Mouse (Mus musculus) testis, adult 2 months (tissue): ENCODE measurements around the gene Olfr585. TPM values are rescaled to one million over a fixed set of nuclear protein-coding genes. Genes with fewer than 3 reads are reported as not detected.

Source experiments
- H3K27ac ChIP-seq: fragments of 200-500 bp; 2 replicates; pipeline ENCODE4 v1.5.1; 2012; ENCODE audit warnings: low read depth, low read length; ENCODE audit not compliant: control insufficient read depth, insufficient read depth
- H3K27me3 ChIP-seq: fragments of 200-500 bp; 2 replicates; pipeline ENCODE4 v1.6.1; 2012; ENCODE audit warnings: mild to moderate bottlenecking, low read length, moderate library complexity; ENCODE audit not compliant: control insufficient read depth, insufficient read depth
- H3K36me3 ChIP-seq: fragments of 200-500 bp; 2 replicates; pipeline ENCODE4 v1.6.1; 2012; ENCODE audit warnings: mild to moderate bottlenecking, low read length; ENCODE audit not compliant: control insufficient read depth, insufficient read depth
- H3K4me1 ChIP-seq: fragments of 200-500 bp; 2 replicates; pipeline ENCODE4 v1.6.1; 2012; ENCODE audit warnings: low read length; ENCODE audit not compliant: control insufficient read depth, insufficient read depth
- H3K4me3 ChIP-seq: fragments of 200-500 bp; 2 replicates; pipeline ENCODE4 v1.5.1; 2012; ENCODE audit warnings: low read depth, mild to moderate bottlenecking, low read length, moderate library complexity, mixed read lengths; ENCODE audit not compliant: control insufficient read depth
- CTCF ChIP-seq: fragments of 200-500 bp; IDR thresholded peaks from 2 replicates; pipeline ENCODE4 v1.5.1; 2012; ENCODE audit warnings: low read depth, mild to moderate bottlenecking, inconsistent platforms, low read length, moderate library complexity; ENCODE audit not compliant: control insufficient read depth, insufficient read depth, insufficient replicate concordance
- POLR2A ChIP-seq: fragments of 200-500 bp; IDR thresholded peaks from 2 replicates; pipeline ENCODE4 v1.6.1; 2012; ENCODE audit warnings: low read depth, mild to moderate bottlenecking, inconsistent platforms, low read length, moderate library complexity; ENCODE audit not compliant: control insufficient read depth
- polyA plus RNA-seq: library from polyadenylated mRNA; depleted of rRNA; stranded (reverse); fragments of >200 nt; gene quantifications from 2 replicates; pipeline ENCODE4 v1.2.3, GENCODE M21; 2012; rRNA removed

The Olfr585 gene
- not detected in 2 replicates for polyA plus RNA-seq

- no peak within 1 kb of the TSS for H3K27ac ChIP-seq
- TF ChIP-seq POLR2A: no peak
- H3K4me3 ChIP-seq: no peak within 1 kb of the TSS
- no peaks in the 10 kb centered on the region for H3K27me3 ChIP-seq
- H3K36me3 ChIP-seq: no peaks in the 10 kb centered on the region
- H3K4me1 ChIP-seq: no peaks in the 10 kb centered on the region
Observed at GRCm38 (mm10) chr7:103097420-103097819, at the start of gene Olfr585. Gene Olfr585, plus strand, starts transcription at chr7:103097720.

- H3K36me3 ChIP-seq: no peaks in the 10 kb centered on the region
- TF ChIP-seq POLR2A (no peak), CTCF (no peak)
Observed at GRCm38 (mm10) chr7:103051000-103051399, 46.5 kb upstream of the Olfr585 start, which contains the start of gene Olfr583. Gene Olfr583, plus strand, starts transcription at chr7:103051300.

GRCm38 (mm10) chr7:103081585-103081984, 15.9 kb upstream of the Olfr585 start, which contains the start of gene Olfr584:
Gene Olfr584, plus strand, starts transcription at chr7:103081885.
- no peaks in the 10 kb centered on the region for H3K4me1 ChIP-seq
- H3K4me3 ChIP-seq: no peak within 1 kb of the TSS
- no peak within 1 kb of the TSS for H3K27ac ChIP-seq
- H3K27me3 ChIP-seq: no peaks in the 10 kb centered on the region
- no peaks in the 10 kb centered on the region for H3K36me3 ChIP-seq
- TF ChIP-seq CTCF: no peak
- no peak for TF ChIP-seq POLR2A

More at GRCm38 (mm10) chr7:103051000-103051399, 46.5 kb upstream of the Olfr585 start, which contains the start of gene Olfr583:
- no peak within 1 kb of the TSS for H3K4me3 ChIP-seq
- no peak within 1 kb of the TSS for H3K27ac ChIP-seq
- H3K4me1 ChIP-seq: no peaks in the 10 kb centered on the region
- H3K27me3 ChIP-seq: no peaks in the 10 kb centered on the region

DNA sequence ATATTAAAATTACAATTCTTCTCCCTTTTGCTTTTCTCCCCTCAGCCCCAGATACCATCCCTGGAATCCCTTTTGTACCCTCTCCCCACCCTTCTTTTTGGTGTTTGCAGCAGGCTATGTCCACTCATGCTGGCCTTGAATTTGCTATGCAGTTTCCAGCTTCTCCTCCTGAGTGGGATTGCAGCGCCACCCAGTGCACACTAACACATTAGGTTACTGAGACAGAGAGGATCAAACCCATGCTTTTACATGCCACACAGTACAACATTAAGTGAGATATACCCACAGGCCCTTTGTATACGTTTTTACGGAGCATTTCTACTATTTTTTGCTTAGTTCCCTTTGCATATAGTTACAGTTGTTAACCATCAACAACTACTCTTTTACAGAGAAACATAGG, 21.9 kb downstream of the Olfr585 start:
- no peak for TF ChIP-seq CTCF
- TF ChIP-seq POLR2A: no peak
- H3K4me3 ChIP-seq: no peak overlapping the region
- no peaks in the 10 kb centered on the region for H3K36me3 ChIP-seq
- no peak overlapping the region for H3K27ac ChIP-seq
- H3K4me1 ChIP-seq: no peaks in the 10 kb centered on the region
- H3K27me3 ChIP-seq: no peaks in the 10 kb centered on the region

DNA sequence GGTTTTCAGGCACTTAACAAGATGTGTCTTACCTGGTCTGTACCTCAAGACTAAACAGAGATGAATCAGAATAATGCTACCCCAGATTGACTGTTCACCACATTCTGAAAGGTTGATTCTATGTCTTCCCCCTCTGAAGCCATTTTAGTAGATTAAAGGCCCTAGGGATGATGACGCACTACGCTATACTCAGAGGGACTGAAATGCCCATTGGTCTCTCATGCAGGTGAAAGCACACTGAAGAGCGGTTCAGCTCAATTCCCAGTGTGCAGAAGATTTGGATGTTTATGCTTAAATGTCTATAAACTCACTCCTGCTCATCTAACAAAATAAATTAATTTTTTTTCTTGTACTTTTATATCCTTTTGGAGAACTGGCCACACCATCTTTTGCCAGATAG, 28.0 kb downstream of the Olfr585 start, which contains the start of gene Olfr586:
Olfr586 (minus strand) TSS at position 101 of the 400 bp plus-strand sequence.
- no peaks in the 10 kb centered on the region for H3K36me3 ChIP-seq

GRCm38 (mm10) chr7:103140579-103140978, 43.1 kb downstream of the Olfr585 start, which contains the start of gene Olfr588-ps1:
Gene Olfr588-ps1, plus strand, starts transcription at chr7:103140879.
- no peak for TF ChIP-seq CTCF
- no peak for TF ChIP-seq POLR2A
- Histone ChIP-seq H3K4me1 (no peaks in the 10 kb centered on the region), H3K27me3 (no peaks in the 10 kb centered on the region), H3K27ac (no peak within 1 kb of the TSS), H3K36me3 (no peaks in the 10 kb centered on the region), H3K4me3 (no peak within 1 kb of the TSS)

More for the DNA sequence above, 28.0 kb downstream of the Olfr585 start, which contains the start of gene Olfr586:
- Histone ChIP-seq H3K27ac (no peak within 1 kb of the TSS), H3K4me3 (no peak within 1 kb of the TSS), H3K27me3 (no peaks in the 10 kb centered on the region), H3K4me1 (no peaks in the 10 kb centered on the region)
- TF ChIP-seq CTCF: no peak
- no peak for TF ChIP-seq POLR2A

Other genes with a start within 250 kb of the Olfr585 start
- not detected in 2 replicates for gene Olfr566, start 239.0 kb upstream of the Olfr585 start, polyA plus RNA-seq
- 0.26 and 0.59 TPM in 2 replicates for gene Olfr568, start 220.6 kb upstream of the Olfr585 start, polyA plus RNA-seq
- gene Olfr569, start 206.8 kb upstream of the Olfr585 start, polyA plus RNA-seq: not detected in 2 replicates
- 0.23 TPM in 1 of 2 replicates, not detected in the other for gene Olfr570, start 203.1 kb upstream of the Olfr585 start, polyA plus RNA-seq
- gene Olfr571, start 180.2 kb upstream of the Olfr585 start, polyA plus RNA-seq: not detected in 2 replicates
- gene Olfr572, start 173.3 kb upstream of the Olfr585 start, polyA plus RNA-seq: not detected in 2 replicates
- not detected in 2 replicates for gene Olfr573-ps1, start 155.1 kb upstream of the Olfr585 start, polyA plus RNA-seq
- not detected in 2 replicates for gene Olfr574, start 149.3 kb upstream of the Olfr585 start, polyA plus RNA-seq
- not detected in 2 replicates for gene Olfr575, start 138.9 kb upstream of the Olfr585 start, polyA plus RNA-seq
- gene Olfr576, start 135.1 kb upstream of the Olfr585 start, polyA plus RNA-seq: not detected in 2 replicates
- not detected in 2 replicates for gene Olfr577, start 121.8 kb upstream of the Olfr585 start, polyA plus RNA-seq
- gene Olfr578, start 108.4 kb upstream of the Olfr585 start, polyA plus RNA-seq: not detected in 2 replicates
- gene Olfr582, start 59.7 kb upstream of the Olfr585 start, polyA plus RNA-seq: not detected in 2 replicates
- not detected in 2 replicates for gene Olfr583, start 46.4 kb upstream of the Olfr585 start, polyA plus RNA-seq
- not detected in 2 replicates for gene Olfr584, start 15.8 kb upstream of the Olfr585 start, polyA plus RNA-seq
- gene Olfr586, start 27.9 kb downstream of the Olfr585 start, polyA plus RNA-seq: not detected in 2 replicates
- not detected in 2 replicates for gene Olfr588-ps1, start 43.2 kb downstream of the Olfr585 start, polyA plus RNA-seq
- gene Olfr589, start 58.6 kb downstream of the Olfr585 start, polyA plus RNA-seq: not detected in 2 replicates
- gene Olfr591, start 80.6 kb downstream of the Olfr585 start, polyA plus RNA-seq: not detected in 2 replicates
- gene Olfr592, start 87.1 kb downstream of the Olfr585 start, polyA plus RNA-seq: not detected in 2 replicates
- not detected in 2 replicates for gene Olfr593, start 114.1 kb downstream of the Olfr585 start, polyA plus RNA-seq
- not detected in 2 replicates for gene Olfr594, start 119.3 kb downstream of the Olfr585 start, polyA plus RNA-seq
- not detected in 2 replicates for gene Usp17ld, start 154.8 kb downstream of the Olfr585 start, polyA plus RNA-seq
- gene Olfr596, start 207.9 kb downstream of the Olfr585 start, polyA plus RNA-seq: not detected in 2 replicates
- gene Olfr597, start 218.6 kb downstream of the Olfr585 start, polyA plus RNA-seq: not detected in 2 replicates
- gene Olfr598, start 225.8 kb downstream of the Olfr585 start, polyA plus RNA-seq: not detected in 2 replicates
- gene Olfr599, start 238.2 kb downstream of the Olfr585 start, polyA plus RNA-seq: not detected in 2 replicates